10 mouse cellular contexts compared by ENCODE assay signal in genomic region chr6:120981537-120981936, GRCm38 (mm10).
DNase-seq lines count a peak whose midpoint lies in the region; ATAC-seq and TF ChIP-seq lines count a peak whose summit lies in the region.
"Had no signal": no experiment of that assay in that cellular context is flagged by ENCODE, and none has a peak within 500 bp of the region (broad histone marks: within the 10 kb centered on the region; RNA-seq: fewer than 3 reads in every experiment).

No protein-coding gene starts in this region.

- H3K27ac ChIP-seq in layer of hippocampus, adult 2 months = no peak overlapping the region

- no peak overlapping the region for H3K4me3 ChIP-seq in layer of hippocampus, adult 2 months

- peak; percentile 65 for TF ChIP-seq CTCF in layer of hippocampus, adult 2 months (conservative IDR thresholded peaks at IDR 0.05)

- peak; percentile 64 for ATAC-seq in common myeloid progenitor, adult 5-6 weeks (replicated peaks; ENCODE audit: low read depth, poor library complexity, severe bottlenecking)
- ATAC-seq in megakaryocyte-erythroid progenitor cell, adult 5-6 weeks (replicated peaks; ENCODE audit: low FRiP score, low TSS enrichment, poor library complexity, severe bottlenecking) = peak; percentile 71

- DNase-seq in layer of hippocampus, adult 2 months (ENCODE audit: low spot score in 2 of 2) = no peak
- no peak for DNase-seq in layer of hippocampus, postnatal 36 days
- peak; percentile 78 for DNase-seq in NIH3T3 (ENCODE audit: low read depth)
- no peak for DNase-seq in yolk sac, embryonic 10.5 days (ENCODE audit: low spot score)
- DNase-seq in left cerebral cortex, adult 11 months (ENCODE audit: low spot score) = no peak
- DNase-seq in heart, adult 18-20 months = no peak
- DNase-seq: cerebellum, postnatal 25 days; right cerebral cortex, postnatal 14 days had no signal
